Mouse (Mus musculus) limb, embryonic 11.5 days (tissue): ENCODE data around the gene Pbld1. TPM values are rescaled to one million over a fixed set of nuclear protein-coding genes. Genes with fewer than 3 reads are reported as not detected.

Source experiments
- ATAC-seq: fragments of 200-750 bp; cut with Nextera tagmentation; 2 replicates; pipeline ENCODE4 v1.8.0; 2017; ENCODE audit warnings: low read depth; ENCODE audit not compliant: insufficient number of reproducible peaks, low FRiP score, low TSS enrichment
- DNase-seq: peaks from one replicate; pipeline ENCODE4 v3.0.0-alpha.2; 2015; ENCODE audit warnings: low spot score
- H3K27ac ChIP-seq: fragments of 300-500 bp; sonication (generic); replicated peaks from 2 replicates; pipeline ENCODE4 v1.5.1; 2014; ENCODE audit warnings: low read depth, mild to moderate bottlenecking, low read length
- H3K27me3 ChIP-seq: fragments of 300-500 bp; sonication (generic); 2 replicates; pipeline ENCODE4 v1.6.1; 2014; ENCODE audit warnings: mild to moderate bottlenecking, low read length, mixed read lengths; ENCODE audit not compliant: control insufficient read depth, insufficient read depth
- H3K36me3 ChIP-seq: fragments of 300-500 bp; sonication (generic); 2 replicates; pipeline ENCODE4 v1.6.1; 2014; ENCODE audit warnings: mild to moderate bottlenecking, low read length, moderate library complexity, mixed read lengths; ENCODE audit not compliant: control insufficient read depth, insufficient read depth
- H3K4me1 ChIP-seq: fragments of 300-500 bp; sonication (generic); 2 replicates; pipeline ENCODE4 v1.6.1; 2014; ENCODE audit warnings: low read length, mixed read lengths; ENCODE audit not compliant: control insufficient read depth, insufficient read depth
- H3K4me2 ChIP-seq: fragments of 300-500 bp; sonication (generic); 2 replicates; pipeline ENCODE4 v1.6.1; 2014; ENCODE audit warnings: low read depth, mild to moderate bottlenecking, moderate library complexity; ENCODE audit not compliant: severe bottlenecking
- H3K4me3 ChIP-seq: fragments of 300-500 bp; sonication (generic); 2 replicates; pipeline ENCODE4 v1.5.1; 2014; ENCODE audit warnings: low read depth, low read length
- H3K9ac ChIP-seq: fragments of 300-500 bp; sonication (generic); 2 replicates; pipeline ENCODE4 v1.6.1; 2014; ENCODE audit warnings: mild to moderate bottlenecking, low read length
- H3K9me3 ChIP-seq: fragments of 300-500 bp; sonication (generic); 2 replicates; pipeline ENCODE4 v1.6.1; 2016; ENCODE audit warnings: low read length; ENCODE audit not compliant: control insufficient read depth
- WGBS: fragments of 180-500 bp; shearing (Covaris S2); extraction: QIAGEN DNeasy Blood & Tissue Kit; methylation state at CpG from one replicate; pipeline ENCODE4 v1.1.7; 2014; 5-methylcytosine and 5-hydroxymethylcytosine counted together
- polyA plus RNA-seq: library from polyadenylated mRNA; unstranded; fragments of >200 nt; fragmentation: Nextera tagmentation; extraction: Ambion mirVana; gene quantifications from 2 replicates; pipeline ENCODE4 v1.2.1, GENCODE M21; 2014

Gene Pbld1
- polyA plus RNA-seq, 1 experiment from 2014 or later: 1.7 TPM

- no peak for ATAC-seq
- WGBS: 86% methylated on average over 10 of the region's 10 CpGs
These were observed 32.4 kb upstream of the Pbld1 start for GRCm38 (mm10) chr10:63027376-63028161.

GRCm38 (mm10) chr10:63028396-63028795 lies 31.6 kb upstream of the Pbld1 start:
- no peak overlapping the region for H3K27ac ChIP-seq
- no peak overlapping the region for H3K4me3 ChIP-seq
- H3K9ac ChIP-seq: no peak overlapping the region
- no peaks in the 10 kb centered on the region for H3K9me3 ChIP-seq
- DNase-seq (no peak), ATAC-seq (no peak)
- no peaks in the 10 kb centered on the region for H3K27me3 ChIP-seq
- WGBS: 76% methylated on average over 4 of the region's 4 CpGs
- no peak overlapping the region for H3K4me2 ChIP-seq
- peaks cover 5% of the 10 kb centered on the region for H3K4me1 ChIP-seq
- H3K36me3 ChIP-seq: no peaks in the 10 kb centered on the region

More at GRCm38 (mm10) chr10:63027376-63028161, 32.4 kb upstream of the Pbld1 start:
- H3K9ac ChIP-seq: no peak overlapping the region
- H3K4me2 ChIP-seq: no peak overlapping the region
- H3K27me3 ChIP-seq: no peaks in the 10 kb centered on the region
- H3K4me3 ChIP-seq: no peak overlapping the region
- H3K4me1 ChIP-seq: peaks cover 5% of the 10 kb centered on the region
- H3K9me3 ChIP-seq: no peaks in the 10 kb centered on the region
- H3K27ac ChIP-seq: no peak overlapping the region
- no peak for DNase-seq
- H3K36me3 ChIP-seq: no peaks in the 10 kb centered on the region

DNA sequence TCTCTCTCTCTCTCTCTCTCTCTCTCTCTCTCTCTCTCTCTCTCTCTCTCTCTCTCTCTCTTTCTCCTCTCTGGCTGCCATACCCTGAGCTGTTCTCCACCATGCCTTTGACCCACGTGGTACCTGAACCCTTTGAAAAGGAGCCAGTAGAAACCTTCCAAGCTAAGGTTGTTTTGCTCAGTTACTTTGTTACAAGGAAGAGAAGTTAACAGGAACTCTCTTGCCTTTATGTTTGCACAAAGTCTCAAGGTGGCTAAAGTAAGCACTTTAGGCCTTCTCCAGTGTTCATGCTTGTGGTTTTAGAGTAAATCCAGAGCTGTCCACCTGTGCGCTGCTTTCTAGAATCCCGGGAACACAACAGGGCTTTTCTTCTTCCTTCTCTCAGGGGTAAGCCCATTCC lies 27.7 kb upstream of the Pbld1 start:
- ATAC-seq: no peak

GRCm38 (mm10) chr10:63032956-63033355 lies 27.0 kb upstream of the Pbld1 start:
- Histone ChIP-seq H3K9me3 (no peaks in the 10 kb centered on the region), H3K27ac (no peak overlapping the region), H3K27me3 (no peaks in the 10 kb centered on the region), H3K4me2 (no peak overlapping the region), H3K36me3 (no peaks in the 10 kb centered on the region), H3K4me1 (no peaks in the 10 kb centered on the region), H3K9ac (no peak overlapping the region), H3K4me3 (no peak overlapping the region)
- DNase-seq (no peak), ATAC-seq (no peak)
- WGBS: 77% methylated on average over 3 of the region's 3 CpGs

More for the DNA sequence above, 27.7 kb upstream of the Pbld1 start:
- Histone ChIP-seq H3K4me3 (no peak overlapping the region), H3K27ac (no peak overlapping the region), H3K4me2 (no peak overlapping the region), H3K4me1 (no peaks in the 10 kb centered on the region), H3K27me3 (no peaks in the 10 kb centered on the region), H3K9ac (no peak overlapping the region), H3K9me3 (no peaks in the 10 kb centered on the region), H3K36me3 (no peaks in the 10 kb centered on the region)
- 83% methylated on average over 3 of the region's 3 CpGs for WGBS
- no peak for DNase-seq

GRCm38 (mm10) chr10:63038571-63039320 lies 21.2 kb upstream of the Pbld1 start:
- no peak overlapping the region for H3K9ac ChIP-seq
- no peaks in the 10 kb centered on the region for H3K36me3 ChIP-seq
- H3K4me2 ChIP-seq: no peak overlapping the region
- no peaks in the 10 kb centered on the region for H3K4me1 ChIP-seq
- no peak for DNase-seq
- ATAC-seq: no peak
- H3K27ac ChIP-seq: no peak overlapping the region
- no peaks in the 10 kb centered on the region for H3K27me3 ChIP-seq
- H3K4me3 ChIP-seq: no peak overlapping the region
- WGBS: 81% methylated on average over 14 of the region's 14 CpGs
- H3K9me3 ChIP-seq: no peaks in the 10 kb centered on the region

DNA sequence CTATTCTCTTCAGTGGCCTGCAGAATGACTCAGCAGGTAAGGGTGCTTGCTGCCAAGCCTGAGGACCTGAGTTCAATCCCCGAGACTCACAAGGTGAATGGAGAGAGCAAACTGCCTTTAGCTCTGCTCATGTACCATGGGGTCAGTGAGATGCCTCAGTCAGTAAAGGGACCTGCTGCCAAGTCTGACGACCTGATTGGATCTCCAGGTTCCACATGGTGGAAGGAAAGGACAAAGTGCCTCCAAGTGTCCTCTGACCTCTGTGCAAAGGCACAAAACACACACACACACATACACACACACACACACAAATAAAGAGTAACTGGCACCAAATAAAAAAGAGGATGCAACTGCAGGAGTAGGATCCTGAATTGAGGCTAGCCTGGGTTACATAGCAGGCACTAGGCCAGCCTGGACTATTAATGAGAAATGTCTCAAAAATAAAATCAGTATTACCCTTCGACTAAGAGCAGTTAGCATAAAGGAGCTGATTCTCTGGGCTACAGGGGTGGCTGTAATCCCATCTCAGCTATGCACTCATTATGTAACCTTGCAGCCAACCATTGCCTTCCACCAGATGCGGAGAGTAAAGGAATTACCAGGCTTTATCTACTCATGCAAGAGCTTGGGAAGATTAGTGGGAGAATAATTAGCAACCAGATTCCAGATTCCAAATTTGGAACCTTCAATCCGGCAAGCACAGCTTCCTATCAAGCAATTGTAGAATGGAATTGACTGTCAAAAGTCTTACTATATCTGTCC lies 19.9 kb upstream of the Pbld1 start:
- Histone ChIP-seq H3K4me3 (no peak overlapping the region), H3K36me3 (no peaks in the 10 kb centered on the region), H3K9ac (no peak overlapping the region), H3K4me2 (no peak overlapping the region), H3K4me1 (no peaks in the 10 kb centered on the region), H3K9me3 (no peaks in the 10 kb centered on the region), H3K27me3 (no peaks in the 10 kb centered on the region), H3K27ac (no peak overlapping the region)
- 79% methylated on average over 5 of the region's 5 CpGs for WGBS
- DNase-seq (no peak), ATAC-seq (no peak)

GRCm38 (mm10) chr10:63043154-63043553 lies 16.8 kb upstream of the Pbld1 start:
- H3K4me3 ChIP-seq: no peak overlapping the region
- H3K4me1 ChIP-seq: no peaks in the 10 kb centered on the region
- ATAC-seq (no peak), DNase-seq (no peak)
- no peaks in the 10 kb centered on the region for H3K36me3 ChIP-seq
- H3K4me2 ChIP-seq: no peak overlapping the region
- no peak overlapping the region for H3K27ac ChIP-seq
- no peak overlapping the region for H3K9ac ChIP-seq
- H3K9me3 ChIP-seq: no peaks in the 10 kb centered on the region
- no peaks in the 10 kb centered on the region for H3K27me3 ChIP-seq
- whole genome bisulfite sequencing: 72% methylated on average over 3 of the region's 3 CpGs

DNA sequence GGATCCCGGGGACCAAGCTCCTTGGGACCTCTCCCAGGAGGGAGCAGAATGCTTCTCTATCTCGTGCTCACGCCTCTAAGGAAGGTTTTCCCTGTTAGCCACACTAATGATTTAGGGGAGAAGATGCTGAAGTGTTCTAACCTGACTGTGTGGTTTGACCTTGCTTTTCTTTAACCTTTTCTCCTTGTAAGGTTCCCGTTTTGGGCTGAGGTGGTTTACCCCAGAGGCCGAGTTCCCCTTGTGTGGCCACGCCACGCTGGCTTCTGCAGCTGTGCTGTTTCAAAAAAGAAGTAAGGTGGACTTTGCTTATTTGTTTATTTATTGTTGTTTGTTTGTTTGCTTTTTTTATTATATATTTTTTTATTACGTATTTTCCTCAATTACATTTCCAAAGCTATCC lies 12.2 kb upstream of the Pbld1 start:
- no peak for DNase-seq
- 91% methylated on average over 8 of the region's 8 CpGs for WGBS
- ATAC-seq: no peak
- Histone ChIP-seq H3K4me3 (no peak overlapping the region), H3K4me2 (no peak overlapping the region), H3K9ac (no peak overlapping the region), H3K27ac (no peak overlapping the region), H3K36me3 (no peaks in the 10 kb centered on the region), H3K4me1 (no peaks in the 10 kb centered on the region), H3K27me3 (no peaks in the 10 kb centered on the region), H3K9me3 (no peaks in the 10 kb centered on the region)
